Mouse (Mus musculus) erythroblast, embryonic 14.5 days (primary cell): ENCODE results near the gene Tomm22. TPM values are rescaled to one million over a fixed set of nuclear protein-coding genes. Genes with fewer than 3 reads are reported as not detected.

Experiments
- H3K27me3 ChIP-seq: 2 replicates; pipeline ENCODE4 v1.6.1; 2012; ENCODE audit warnings: inconsistent platforms; ENCODE audit not compliant: control insufficient read depth
- H3K36me3 ChIP-seq: 2 replicates; pipeline ENCODE4 v1.6.1; 2012; ENCODE audit warnings: mild to moderate bottlenecking, inconsistent platforms; ENCODE audit not compliant: control insufficient read depth
- H3K4me1 ChIP-seq: 2 replicates; pipeline ENCODE4 v1.6.1; 2012; ENCODE audit warnings: inconsistent platforms; ENCODE audit not compliant: control insufficient read depth
- H3K4me3 ChIP-seq: replicated peaks from 2 replicates; pipeline ENCODE3; 2012; ENCODE audit warnings: moderate library complexity, mild to moderate bottlenecking, inconsistent platforms
- H3K9me3 ChIP-seq: 2 replicates; pipeline ENCODE4 v1.6.1; 2012; ENCODE audit warnings: low read length, inconsistent platforms, mixed read lengths; ENCODE audit not compliant: control insufficient read depth
- GATA1 ChIP-seq: IDR thresholded peaks from 2 replicates; pipeline ENCODE4 v1.6.1; 2012; ENCODE audit warnings: low read length, inconsistent platforms, mixed read lengths
- TAL1 ChIP-seq: IDR thresholded peaks from 3 replicates; pipeline ENCODE4 v1.6.1; 2012; ENCODE audit warnings: low read length, inconsistent platforms, mixed read lengths
- polyA plus RNA-seq: library from polyadenylated mRNA; stranded (reverse); fragments of >175 nt; gene quantifications from 2 replicates; pipeline ENCODE4 v1.2.3, GENCODE M21; 2012

Gene Tomm22
- 12.2 and 13.5 TPM in 2 replicates for polyA plus RNA-seq

DNA sequence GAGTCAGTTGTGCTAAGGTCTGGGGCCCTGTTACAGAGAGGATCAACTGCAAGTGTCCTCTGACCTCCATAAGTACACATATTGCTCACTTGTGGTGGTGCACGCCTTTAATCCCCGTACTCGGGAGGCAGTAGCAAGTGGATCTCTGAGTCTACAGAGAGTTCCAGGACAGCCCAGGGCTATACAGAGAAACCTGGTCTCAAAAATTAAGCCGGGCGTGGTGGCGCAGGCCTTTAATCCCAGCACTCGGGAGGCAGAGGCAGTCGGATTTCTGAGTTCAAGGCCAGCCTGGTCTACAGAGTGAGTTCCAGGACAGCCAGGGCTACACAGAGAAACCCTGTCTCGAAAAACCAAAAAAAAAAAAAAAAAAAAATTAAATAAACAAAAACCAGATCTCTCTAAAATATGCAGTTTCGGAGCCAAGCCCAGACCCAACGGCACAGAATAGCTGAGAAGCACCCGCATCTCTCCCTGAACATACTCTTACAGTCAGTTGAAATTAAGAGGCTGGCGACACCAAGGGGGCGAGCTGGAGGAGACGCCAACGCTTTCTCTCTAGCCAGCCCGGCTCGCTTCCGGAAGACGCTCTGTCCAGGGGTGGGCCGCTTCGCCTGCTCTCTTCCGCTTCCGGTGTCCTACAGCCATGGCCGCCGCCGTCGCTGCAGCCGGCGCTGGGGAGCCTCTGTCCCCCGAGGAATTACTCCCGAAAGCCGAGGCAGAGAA is at the start of gene Tomm22:
Gene Tomm22, plus strand, starts transcription at position 613 of the 723 bp plus-strand sequence.
- H3K27me3 ChIP-seq = no peaks in the 10 kb centered on the region
- peaks cover 60% of the 10 kb centered on the region for H3K36me3 ChIP-seq
- TF ChIP-seq GATA1 (no peak), TAL1 (no peak)
- peak within 1 kb of the TSS; percentile 89 for H3K4me3 ChIP-seq
- H3K4me1 ChIP-seq = peaks cover 25% of the 10 kb centered on the region
- no peaks in the 10 kb centered on the region for H3K9me3 ChIP-seq

DNA sequence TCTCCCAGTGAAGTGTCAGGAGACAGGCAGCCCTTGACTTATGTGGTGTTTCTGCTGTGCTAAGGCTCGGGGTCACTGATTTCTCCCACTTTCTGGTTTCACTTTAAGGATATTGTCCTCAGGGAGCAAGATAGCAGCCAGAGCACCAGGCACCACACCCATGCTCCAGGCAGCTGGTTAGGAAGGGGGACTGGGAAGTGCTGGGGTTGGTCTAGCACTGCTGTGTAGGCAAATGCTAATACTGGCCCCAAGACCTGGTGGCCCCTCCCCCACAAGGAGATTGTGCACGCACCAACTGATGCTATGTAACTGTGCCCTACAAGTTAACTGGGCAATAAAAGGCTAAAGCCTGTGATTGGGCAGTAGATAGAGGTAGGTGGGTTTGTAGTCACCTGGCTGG is 40.2 kb upstream of the Tomm22 start:
- Histone ChIP-seq H3K27me3 (no peaks in the 10 kb centered on the region), H3K36me3 (no peaks in the 10 kb centered on the region)
- no peak for TF ChIP-seq GATA1
- no peak for TF ChIP-seq TAL1

DNA sequence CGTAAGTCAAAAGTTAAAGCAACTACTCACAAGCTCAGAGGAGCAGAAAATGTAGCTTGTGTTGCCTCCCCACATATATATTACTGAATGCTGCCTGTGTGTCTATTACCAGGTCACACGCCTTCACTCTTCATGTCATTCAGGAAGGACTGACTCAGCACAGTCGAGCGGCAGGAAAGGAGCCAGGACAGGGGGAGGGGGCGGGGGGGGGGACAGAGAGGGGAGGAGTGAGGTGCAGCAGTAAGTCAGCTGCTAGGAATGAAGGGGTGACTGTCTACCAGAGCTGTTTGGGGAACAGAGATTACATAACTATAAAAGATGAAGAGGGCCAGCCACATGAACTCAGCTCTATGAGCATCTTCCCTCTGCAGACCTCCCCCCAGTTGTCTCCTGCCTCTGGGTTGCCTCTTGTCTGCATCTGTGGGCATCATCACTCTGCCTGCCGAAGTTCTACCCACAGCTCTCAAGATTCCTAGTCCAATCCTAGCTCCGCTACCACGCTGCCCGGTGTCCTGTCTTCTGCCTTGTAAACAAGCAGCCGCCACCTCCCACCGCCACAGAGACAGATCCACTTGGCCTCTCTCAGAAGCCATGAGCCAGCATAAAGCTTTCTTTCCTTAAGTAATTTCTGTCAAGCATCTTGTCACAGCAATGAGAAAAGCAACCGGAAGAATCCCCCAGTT is 29.4 kb upstream of the Tomm22 start:
- no peak overlapping the region for H3K4me3 ChIP-seq
- H3K36me3 ChIP-seq = no peaks in the 10 kb centered on the region
- no peaks in the 10 kb centered on the region; the same call in 1 of the 2 replicates for H3K27me3 ChIP-seq
- TF ChIP-seq GATA1 = no peak
- no peak for TF ChIP-seq TAL1
- peaks cover 7% of the 10 kb centered on the region for H3K4me1 ChIP-seq
- no peaks in the 10 kb centered on the region for H3K9me3 ChIP-seq

More for the DNA sequence above, 40.2 kb upstream of the Tomm22 start:
- no peak overlapping the region for H3K4me3 ChIP-seq
- H3K9me3 ChIP-seq = no peaks in the 10 kb centered on the region
- H3K4me1 ChIP-seq = no peaks in the 10 kb centered on the region

DNA sequence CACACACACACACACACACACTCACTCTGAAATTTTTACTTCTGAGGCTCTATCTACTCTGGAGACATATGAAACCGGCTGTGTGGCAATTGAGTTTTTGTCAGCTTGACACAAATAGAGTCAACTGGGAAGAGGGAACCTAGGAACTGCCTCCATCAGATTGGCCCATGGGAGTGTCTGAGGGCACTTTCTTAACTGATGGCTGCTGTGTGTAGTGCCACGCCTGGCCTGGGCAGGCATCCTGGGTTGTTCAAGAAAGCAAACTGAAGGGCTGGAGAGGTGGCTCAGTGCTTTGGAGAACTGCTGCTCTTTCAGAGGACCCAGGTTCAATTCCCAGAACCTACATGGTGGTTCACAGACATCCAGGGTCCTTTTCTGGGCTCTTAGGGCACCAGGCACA is 25.2 kb upstream of the Tomm22 start:
- Histone ChIP-seq H3K36me3 (no peaks in the 10 kb centered on the region), H3K4me3 (no peak overlapping the region), H3K27me3 (no peaks in the 10 kb centered on the region; the same call in 1 of the 2 replicates), H3K4me1 (peaks cover 3% of the 10 kb centered on the region; the same call in 1 of the 2 replicates), H3K9me3 (no peaks in the 10 kb centered on the region)
- TF ChIP-seq GATA1 (no peak), TAL1 (no peak)

DNA sequence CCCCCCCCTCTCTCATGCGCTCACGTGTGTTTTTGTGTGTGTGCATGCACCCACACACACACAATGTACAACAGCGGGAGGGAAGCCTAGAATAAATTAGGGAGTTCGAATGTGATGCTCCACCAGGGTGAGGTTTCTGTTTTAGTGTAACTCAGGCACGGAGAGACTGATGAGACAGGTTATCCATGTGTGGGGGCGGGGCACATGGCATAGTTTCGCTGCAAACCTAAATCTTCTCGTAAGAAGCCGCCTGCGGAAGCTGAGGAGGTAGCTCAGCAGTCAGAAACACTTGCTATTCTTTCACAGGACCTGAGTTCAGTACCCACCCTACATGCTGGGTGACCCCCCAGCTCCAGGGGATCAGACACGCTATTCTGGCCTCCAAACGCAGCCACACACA is 22.5 kb upstream of the Tomm22 start:
- H3K27me3 ChIP-seq = no peaks in the 10 kb centered on the region
- H3K4me1 ChIP-seq = peaks cover 3% of the 10 kb centered on the region; the same call in 1 of the 2 replicates
- TF ChIP-seq TAL1 (no peak), GATA1 (no peak)
- H3K36me3 ChIP-seq = no peaks in the 10 kb centered on the region
- H3K9me3 ChIP-seq = no peaks in the 10 kb centered on the region
- H3K4me3 ChIP-seq = no peak overlapping the region

DNA sequence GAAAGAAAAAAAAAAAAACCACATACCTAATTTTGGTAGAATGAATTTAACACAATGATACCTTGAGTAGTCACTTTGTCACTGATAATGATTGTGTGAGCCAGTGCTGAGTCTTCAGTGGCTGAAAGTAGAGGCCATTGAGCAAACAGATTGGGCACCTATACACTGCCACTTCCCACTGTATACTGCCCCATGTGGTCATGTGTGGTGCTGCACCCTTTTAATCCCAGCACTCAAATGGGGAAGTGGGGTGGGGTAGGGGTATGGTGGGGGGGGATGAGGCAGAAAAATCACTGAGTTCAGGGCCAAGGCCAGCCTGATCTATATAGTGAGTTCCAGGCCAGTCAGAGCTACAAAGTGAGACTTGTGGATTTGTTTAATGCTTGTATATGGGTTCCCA is 20.1 kb upstream of the Tomm22 start:
- TF ChIP-seq GATA1 (no peak), TAL1 (no peak)
- Histone ChIP-seq H3K27me3 (no peaks in the 10 kb centered on the region), H3K4me1 (peaks cover 2% of the 10 kb centered on the region; the same call in 1 of the 2 replicates), H3K4me3 (no peak overlapping the region), H3K9me3 (no peaks in the 10 kb centered on the region), H3K36me3 (no peaks in the 10 kb centered on the region)

DNA sequence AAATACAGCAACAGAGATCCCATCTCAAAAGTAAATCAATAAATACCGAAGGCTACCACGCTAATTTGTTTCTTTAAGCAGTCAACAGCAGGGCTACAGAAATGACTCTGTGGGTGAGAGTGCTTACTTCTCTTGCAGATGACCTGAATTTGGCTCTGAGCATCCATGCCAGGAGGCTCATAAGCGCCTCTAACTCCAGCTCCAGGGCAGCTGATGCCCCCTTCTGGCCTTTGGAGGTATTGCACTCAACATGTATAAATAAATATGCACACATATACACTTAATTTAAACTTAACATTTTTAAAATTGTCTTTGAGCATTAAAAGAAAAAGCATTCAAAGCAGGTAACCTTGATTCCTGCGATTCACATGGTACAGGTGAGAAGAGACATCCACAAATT is 19.2 kb upstream of the Tomm22 start:
- Histone ChIP-seq H3K4me3 (no peak overlapping the region), H3K36me3 (no peaks in the 10 kb centered on the region), H3K9me3 (no peaks in the 10 kb centered on the region), H3K4me1 (no peaks in the 10 kb centered on the region; the same call in 1 of the 2 replicates), H3K27me3 (no peaks in the 10 kb centered on the region)
- TF ChIP-seq TAL1 (no peak), GATA1 (no peak)

DNA sequence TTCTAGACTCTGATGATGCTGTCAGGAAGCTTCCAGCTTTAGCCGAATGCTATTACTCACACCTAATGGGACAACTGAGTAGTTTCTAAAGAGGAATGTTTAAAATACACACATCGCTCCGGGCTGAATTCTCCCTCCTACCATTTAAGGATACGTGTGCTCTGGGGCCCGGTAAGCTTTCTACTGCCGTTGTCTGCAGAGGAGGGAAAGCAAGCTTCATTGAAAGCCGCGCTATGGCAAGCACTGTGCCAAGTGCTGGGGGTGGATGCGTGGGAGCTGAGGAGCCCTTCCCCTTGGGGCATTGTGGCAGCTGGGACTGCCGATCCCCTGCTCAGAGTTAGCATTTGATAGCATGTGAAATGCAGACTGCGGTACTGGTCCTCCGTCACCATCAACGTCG is 14.2 kb upstream of the Tomm22 start:
- TF ChIP-seq GATA1 (no peak), TAL1 (no peak)
- H3K9me3 ChIP-seq = no peaks in the 10 kb centered on the region
- H3K4me1 ChIP-seq = peaks cover 30% of the 10 kb centered on the region
- peaks cover 3% of the 10 kb centered on the region for H3K36me3 ChIP-seq
- no peaks in the 10 kb centered on the region for H3K27me3 ChIP-seq
- H3K4me3 ChIP-seq = no peak overlapping the region

DNA sequence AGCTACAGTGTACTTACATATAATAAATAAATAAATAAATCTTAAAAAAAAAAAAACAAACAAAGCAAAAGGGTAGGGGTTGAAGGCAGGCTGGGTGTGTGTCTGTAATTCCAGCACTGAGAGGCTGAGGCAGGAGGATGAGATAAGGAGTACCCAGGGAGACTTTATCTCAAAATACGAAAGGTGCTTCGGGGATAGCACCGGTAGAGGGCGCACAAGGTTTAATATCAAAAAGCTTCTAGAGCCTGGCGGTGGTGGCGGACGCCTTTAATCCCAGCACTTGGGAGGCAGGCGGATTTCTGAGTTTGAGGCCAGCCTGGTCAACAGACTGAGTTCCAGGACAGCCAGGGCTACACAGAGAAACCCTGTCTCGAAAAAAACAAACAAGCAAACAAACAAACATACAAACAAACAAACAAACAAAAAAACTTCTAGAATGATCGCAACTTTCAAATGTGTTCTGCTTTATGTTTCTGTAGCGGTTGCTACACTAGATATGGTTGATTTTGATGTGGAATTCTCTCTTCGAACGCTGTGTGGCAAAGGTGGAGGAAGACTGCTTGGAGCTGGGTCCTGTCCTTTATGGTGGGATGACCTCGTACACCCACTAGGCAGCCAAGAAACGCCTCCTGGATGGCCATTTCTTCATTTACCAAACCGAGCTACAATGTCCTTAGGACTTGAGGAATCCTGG is 12.7 kb upstream of the Tomm22 start:
- Histone ChIP-seq H3K4me1 (peaks cover 30% of the 10 kb centered on the region), H3K4me3 (peak overlapping the region; percentile 83), H3K9me3 (peaks cover 4% of the 10 kb centered on the region), H3K27me3 (no peaks in the 10 kb centered on the region), H3K36me3 (peaks cover 14% of the 10 kb centered on the region)
- TF ChIP-seq TAL1 (no peak), GATA1 (peak; percentile 55; the same call in 1 of the 2 replicates)
